Mouse (Mus musculus) bone marrow macrophage, adult 2 months (primary cell): ENCODE measurements around the gene Gm6657.

Source experiments
- CTCF ChIP-seq: IDR thresholded peaks from 2 replicates; pipeline ENCODE4 v1.5.1; 2012; ENCODE audit warnings: low read depth, mild to moderate bottlenecking, low read length, moderate library complexity
- POLR2A ChIP-seq: IDR thresholded peaks from 2 replicates; pipeline ENCODE4 v1.6.1; 2012; ENCODE audit warnings: mild to moderate bottlenecking, low read depth, low read length, borderline replicate concordance

DNA sequence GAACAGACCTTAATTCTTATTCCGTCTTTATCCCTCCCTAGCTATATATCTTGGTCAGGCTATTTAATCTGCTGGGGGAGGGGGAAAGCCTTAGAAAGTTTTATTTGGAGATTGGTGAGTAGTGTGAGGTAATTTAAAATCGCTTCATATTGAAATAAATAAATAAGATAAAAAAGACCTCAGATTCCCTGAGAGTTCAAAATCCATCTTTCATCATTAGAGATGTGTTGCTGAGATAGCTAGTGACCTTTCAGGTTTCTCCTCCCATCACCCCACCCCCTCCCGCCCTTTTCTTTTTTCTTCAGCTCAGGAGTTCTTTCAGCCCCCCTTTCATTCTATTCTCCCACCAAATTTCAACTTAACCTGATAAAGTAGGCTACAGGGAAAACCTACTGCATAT is 20.1 kb upstream of the Gm6657 start:
- no peak for TF ChIP-seq POLR2A
- TF ChIP-seq CTCF = no peak
